Mouse (Mus musculus) liver, postnatal 0 days (tissue): ENCODE measurements around the gene Procr.

ENCODE experiments used
- CTCF ChIP-seq: sonication (generic); IDR thresholded peaks from 2 replicates; pipeline ENCODE4 v1.5.1; 2016; ENCODE audit warnings: antibody characterized with exemption, low read depth
- EP300 ChIP-seq: IDR thresholded peaks from 2 replicates; pipeline ENCODE4 v1.6.1; 2016; ENCODE audit warnings: antibody characterized with exemption, low read depth, mild to moderate bottlenecking

DNA sequence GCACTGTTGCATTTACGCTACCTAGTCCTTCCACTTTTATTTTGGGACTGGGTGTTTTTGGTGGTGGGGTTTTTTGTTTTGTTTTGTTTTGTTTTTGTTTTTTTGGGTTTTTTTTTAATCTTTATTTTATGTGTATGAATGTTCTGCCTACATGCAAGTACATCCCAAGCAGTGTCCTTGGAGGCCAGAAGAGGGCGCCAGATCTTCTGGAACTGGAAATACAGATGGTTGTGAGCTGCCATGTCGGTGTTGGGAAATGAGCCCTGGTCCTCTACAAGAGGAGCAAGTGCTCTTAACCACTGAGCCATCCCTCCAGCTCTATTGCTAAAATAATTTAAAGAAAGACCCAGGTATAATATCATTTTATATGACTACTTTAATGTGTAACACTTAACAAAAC, 51.8 kb downstream of the Procr start:
- TF ChIP-seq CTCF: peak; percentile 57
- TF ChIP-seq EP300: no peak
